Mouse (Mus musculus) hindbrain, postnatal 0 days (tissue): ENCODE results near the gene Serp2. TPM values are rescaled to one million over a fixed set of nuclear protein-coding genes. Genes with fewer than 3 reads are reported as not detected.
A peak's percentile ranks its signal among the peaks of the same experiment; 100 is the strongest.

Experiments
- ATAC-seq: fragments of 200-750 bp; cut with Nextera tagmentation; 2 replicates; pipeline ENCODE4 v1.8.0; 2017; ENCODE audit warnings: mild to moderate bottlenecking, moderate TSS enrichment, moderate library complexity
- DNase-seq: peaks from one replicate; pipeline ENCODE4 v3.0.0-alpha.2; 2015; ENCODE audit warnings: low spot score
- H3K27ac ChIP-seq: fragments of 300-500 bp; sonication (generic); 2 replicates; pipeline ENCODE4 v1.5.1; 2014; ENCODE audit warnings: mild to moderate bottlenecking
- H3K27me3 ChIP-seq: fragments of 300-500 bp; sonication (generic); 2 replicates; pipeline ENCODE4 v1.6.1; 2014; ENCODE audit warnings: low read length, mixed read lengths; ENCODE audit not compliant: insufficient read depth
- H3K36me3 ChIP-seq: fragments of 300-500 bp; sonication (generic); 2 replicates; pipeline ENCODE4 v1.6.1; 2014; ENCODE audit warnings: low read length, mixed read lengths; ENCODE audit not compliant: insufficient read depth
- H3K4me1 ChIP-seq: fragments of 300-500 bp; sonication (generic); 2 replicates; pipeline ENCODE4 v1.6.1; 2014; ENCODE audit warnings: antibody characterized with exemption, low read length, mixed read lengths; ENCODE audit not compliant: insufficient read depth
- H3K4me2 ChIP-seq: fragments of 300-500 bp; sonication (generic); 2 replicates; pipeline ENCODE4 v1.6.1; 2014; ENCODE audit warnings: low read depth, mild to moderate bottlenecking, low read length, moderate library complexity, mixed read lengths
- H3K4me3 ChIP-seq: fragments of 300-500 bp; sonication (generic); 2 replicates; pipeline ENCODE4 v1.5.1; 2014; ENCODE audit warnings: low read length
- H3K9ac ChIP-seq: fragments of 300-500 bp; sonication (generic); replicated peaks from 2 replicates; pipeline ENCODE4 v1.6.1; 2014; ENCODE audit warnings: mild to moderate bottlenecking, low read length, moderate library complexity, mixed read lengths
- H3K9me3 ChIP-seq: fragments of 300-500 bp; sonication (generic); 2 replicates; pipeline ENCODE4 v1.6.1; 2016; ENCODE audit warnings: low read length, mixed read lengths
- CTCF ChIP-seq: IDR thresholded peaks from 2 replicates; pipeline ENCODE4 v1.5.1; 2016; ENCODE audit warnings: antibody characterized with exemption, control low read depth, low read depth
- WGBS: fragments of 180-500 bp; shearing (Covaris S2); extraction: QIAGEN DNeasy Blood & Tissue Kit; methylation state at CpG from one replicate; pipeline ENCODE4 v1.1.7; 2014; 5-methylcytosine and 5-hydroxymethylcytosine counted together
- polyA plus RNA-seq: library from polyadenylated mRNA; unstranded; fragments of >200 nt; fragmentation: Nextera tagmentation; extraction: Ambion mirVana; gene quantifications from 2 replicates; pipeline ENCODE4 v1.2.1, GENCODE M21; 2015
- total RNA-seq: library from RNA; depleted of rRNA; stranded (reverse); fragments of >200 nt; gene quantifications from 2 replicates; pipeline ENCODE4 v1.2.3, GENCODE M21; 2014

The Serp2 gene
- total and polyA plus RNA-seq, 2 experiments from 2014 or later = 187 to 243 TPM

GRCm38 (mm10) chr14:76598518-76599216, 42.0 kb upstream of the Serp2 start:
- Histone ChIP-seq H3K27me3 (no peaks in the 10 kb centered on the region), H3K4me2 (peak overlapping the region; percentile 60), H3K4me3 (peak overlapping the region; percentile 25), H3K4me1 (peaks cover 10% of the 10 kb centered on the region; the same call in 1 of the 2 replicates), H3K36me3 (no peaks in the 10 kb centered on the region), H3K9ac (peak overlapping the region; percentile 25; the same call in 1 of the 2 replicates), H3K9me3 (no peaks in the 10 kb centered on the region), H3K27ac (peak overlapping the region; percentile 63)
- no peak for TF ChIP-seq CTCF
- DNase-seq (peak; percentile 79), ATAC-seq (peak; percentile 87)
- 0% methylated on average over 12 of the region's 12 CpGs for WGBS

GRCm38 (mm10) chr14:76597751-76598150, 41.1 kb upstream of the Serp2 start:
- H3K4me3 ChIP-seq = no peak overlapping the region
- peaks cover 10% of the 10 kb centered on the region; the same call in 1 of the 2 replicates for H3K4me1 ChIP-seq
- H3K27ac ChIP-seq = no peak overlapping the region
- no peaks in the 10 kb centered on the region for H3K27me3 ChIP-seq
- H3K4me2 ChIP-seq = no peak overlapping the region
- no peak overlapping the region for H3K9ac ChIP-seq
- H3K9me3 ChIP-seq = no peaks in the 10 kb centered on the region
- DNase-seq = no peak
- ATAC-seq = no peak
- no peaks in the 10 kb centered on the region for H3K36me3 ChIP-seq
- TF ChIP-seq CTCF = no peak

- H3K36me3 ChIP-seq = no peaks in the 10 kb centered on the region
- DNase-seq = peak; percentile 58
- 42% methylated on average over 9 of the region's 9 CpGs for WGBS
These were observed 38.6 kb upstream of the Serp2 start for GRCm38 (mm10) chr14:76595048-76595859.

GRCm38 (mm10) chr14:76594351-76594885, 37.7 kb upstream of the Serp2 start:
- DNase-seq (no peak), ATAC-seq (no peak)
- H3K9me3 ChIP-seq = no peaks in the 10 kb centered on the region
- 0 out of 2 replicates have a peak, but pooled peaks cover 6% of the 10 kb centered on the region for H3K4me1 ChIP-seq
- no peaks in the 10 kb centered on the region for H3K27me3 ChIP-seq
- H3K27ac ChIP-seq = no peak overlapping the region
- H3K4me3 ChIP-seq = no peak overlapping the region
- no peak overlapping the region for H3K4me2 ChIP-seq
- H3K36me3 ChIP-seq = no peaks in the 10 kb centered on the region
- H3K9ac ChIP-seq = no peak overlapping the region
- no peak for TF ChIP-seq CTCF
- WGBS = 83% methylated on average over 6 of the region's 6 CpGs

More at GRCm38 (mm10) chr14:76595048-76595859, 38.6 kb upstream of the Serp2 start:
- H3K9ac ChIP-seq = no peak overlapping the region
- no peak for ATAC-seq
- no peak overlapping the region for H3K4me2 ChIP-seq
- H3K9me3 ChIP-seq = no peaks in the 10 kb centered on the region
- H3K4me1 ChIP-seq = peaks cover 10% of the 10 kb centered on the region; the same call in 1 of the 2 replicates
- H3K4me3 ChIP-seq = no peak overlapping the region
- no peak for TF ChIP-seq CTCF
- peak overlapping the region; percentile 11; the same call in 1 of the 2 replicates for H3K27ac ChIP-seq
- H3K27me3 ChIP-seq = no peaks in the 10 kb centered on the region

- 92% methylated on average over 15 of the region's 15 CpGs for WGBS
- Histone ChIP-seq H3K9me3 (no peaks in the 10 kb centered on the region), H3K4me1 (0 out of 2 replicates have a peak, but pooled peaks cover 5% of the 10 kb centered on the region), H3K4me2 (no peak overlapping the region), H3K27me3 (no peaks in the 10 kb centered on the region), H3K4me3 (no peak overlapping the region), H3K9ac (no peak overlapping the region), H3K27ac (no peak overlapping the region), H3K36me3 (no peaks in the 10 kb centered on the region)
- ATAC-seq (no peak), DNase-seq (no peak)
- TF ChIP-seq CTCF = no peak
These were observed 37.0 kb upstream of the Serp2 start for GRCm38 (mm10) chr14:76593630-76594193.

- DNase-seq = no peak
- ATAC-seq = no peak
- H3K27me3 ChIP-seq = no peaks in the 10 kb centered on the region
- no peak overlapping the region for H3K4me2 ChIP-seq
- H3K36me3 ChIP-seq = no peaks in the 10 kb centered on the region
- WGBS = 79% methylated on average over 12 of the region's 12 CpGs
- no peak overlapping the region for H3K9ac ChIP-seq
- H3K4me3 ChIP-seq = no peak overlapping the region
- no peak overlapping the region for H3K27ac ChIP-seq
- no peaks in the 10 kb centered on the region for H3K9me3 ChIP-seq
- no peak for TF ChIP-seq CTCF
- H3K4me1 ChIP-seq = no peaks in the 10 kb centered on the region
These were observed 36.0 kb upstream of the Serp2 start for GRCm38 (mm10) chr14:76592721-76593120.
